Mouse (Mus musculus): ENCODE results near the gene Donson.
"Not testable (repeated sequence)": the region's sequence is repeated elsewhere in the genome, so short reads cannot be mapped to it uniquely, and the experiment has no call there.

Gene Donson

GRCm38 (mm10) chr16:91688023-91688618, 449 bp downstream of the Donson start:
- no peak for DNase-seq (ENCODE audit: low spot score in 2 of 2)

DNA sequence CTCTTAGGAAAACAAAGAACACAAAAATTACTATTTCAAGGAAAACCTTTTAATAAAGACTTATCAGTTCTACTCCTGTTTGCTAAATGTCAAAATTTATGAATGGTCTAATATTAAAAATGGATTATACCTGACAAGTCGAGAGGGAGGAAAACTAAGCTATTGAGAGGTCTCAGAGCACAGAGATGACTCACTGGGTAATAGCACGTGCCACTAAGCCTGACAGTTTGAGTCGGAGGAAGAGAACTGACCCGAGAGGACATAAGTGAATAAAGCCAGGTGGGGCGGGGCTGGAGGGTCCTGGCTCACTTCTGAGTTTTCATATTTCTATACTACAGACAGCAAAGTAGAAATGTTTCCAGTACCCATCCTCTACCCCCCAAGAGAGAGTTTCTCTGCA, 2.2 kb downstream of the Donson start:
- no peak for DNase-seq (ENCODE audit: low spot score in 2 of 2)

DNA sequence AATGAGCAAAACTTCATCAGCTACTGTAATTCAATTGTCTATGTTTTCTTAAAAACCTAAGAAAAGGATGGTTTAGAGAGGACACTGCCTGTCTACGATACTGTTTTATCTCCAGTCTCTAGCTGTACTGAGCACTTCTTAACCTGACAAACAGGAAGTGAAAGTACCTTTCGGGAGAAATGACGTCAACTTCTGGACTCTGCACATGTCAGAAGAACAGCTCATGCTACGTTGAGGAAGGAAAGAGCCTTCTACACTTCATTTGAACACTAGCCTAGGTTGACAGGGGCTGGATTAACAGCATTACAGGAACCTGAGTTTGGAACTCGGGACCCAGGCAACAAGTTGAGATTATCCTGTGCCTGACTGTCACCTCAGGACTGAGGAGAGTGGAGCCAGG, 3.0 kb downstream of the Donson start:
- no peak for DNase-seq (ENCODE audit: low spot score in 2 of 2)

- no peak for DNase-seq (ENCODE audit: low spot score in 2 of 2)
Measured at GRCm38 (mm10) chr16:91680656-91681055, 7.9 kb downstream of the Donson start.

DNA sequence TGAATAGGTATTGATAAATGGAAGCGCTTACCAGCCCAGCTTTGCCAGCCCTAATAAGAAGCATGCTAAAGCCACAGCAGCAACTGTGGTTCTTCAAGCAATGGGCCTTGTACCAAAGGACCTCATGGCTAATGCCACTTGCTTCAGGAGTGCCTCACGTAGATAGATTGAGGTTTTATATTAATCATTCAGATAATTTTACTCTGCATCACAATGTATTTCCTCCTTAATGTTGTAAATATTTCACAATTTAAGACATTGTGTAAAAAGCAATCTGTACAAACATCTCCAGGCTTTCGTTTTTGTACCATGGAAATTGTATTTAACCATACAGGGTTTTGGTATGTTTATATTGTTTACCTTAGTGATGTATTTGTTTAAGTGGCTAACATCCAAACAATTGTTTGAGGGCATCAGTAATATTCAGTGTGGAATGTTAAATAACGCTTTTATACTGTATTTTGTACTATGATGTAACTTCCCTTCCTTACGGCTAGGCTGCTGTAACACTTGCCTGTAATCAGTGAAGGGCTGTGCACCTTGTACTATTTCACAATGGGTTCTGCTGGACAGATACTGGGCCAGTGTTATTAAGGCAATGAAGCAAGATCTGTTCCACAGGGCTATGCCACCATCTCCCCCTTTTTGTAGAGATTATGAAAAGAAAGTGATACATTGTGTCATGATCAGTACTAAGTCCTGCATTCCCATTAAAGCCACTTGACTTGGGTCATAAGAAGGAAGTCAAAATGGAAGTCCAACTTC, 10.2 kb downstream of the Donson start:
- no peak for DNase-seq (ENCODE audit: low spot score in 2 of 2)

DNA sequence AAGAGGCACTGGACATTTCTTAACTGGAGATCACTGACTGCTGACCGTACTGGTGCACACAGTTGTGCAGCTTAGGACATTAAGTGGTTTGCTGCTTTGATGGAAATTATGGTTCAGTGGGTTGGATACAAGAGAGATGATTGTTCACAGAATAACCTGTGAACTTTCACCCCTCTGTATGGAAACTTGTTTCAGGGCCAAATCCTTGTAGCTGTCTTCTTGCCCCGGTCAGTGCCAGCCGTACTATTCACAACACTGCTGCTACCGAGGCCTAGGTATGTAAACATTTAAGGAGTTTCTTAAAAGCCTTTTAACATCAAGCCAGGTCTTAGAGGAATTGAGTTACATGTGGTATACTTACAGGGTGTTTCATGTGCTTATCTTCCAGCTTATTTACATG, 14.1 kb downstream of the Donson start:
- DNase-seq (ENCODE audit: low spot score in 2 of 2): no peak

DNA sequence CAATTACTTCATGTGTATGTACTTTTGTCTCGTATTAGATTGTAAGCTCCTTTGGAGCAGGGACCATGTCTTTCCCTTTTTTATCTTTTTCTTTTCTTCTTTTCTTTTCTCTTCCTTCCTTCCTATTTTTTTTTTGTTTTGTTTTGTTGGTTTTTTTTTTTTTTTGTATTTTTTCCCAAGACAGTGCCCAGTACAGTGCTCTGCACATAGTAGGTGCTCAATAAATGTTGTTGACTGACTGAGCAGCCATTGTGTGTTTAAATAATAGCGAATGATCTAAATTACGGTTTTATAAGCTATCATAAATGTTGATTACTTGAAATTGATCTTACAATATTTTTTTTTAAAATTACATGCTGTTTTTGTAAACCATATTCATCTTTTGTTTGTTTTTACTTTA, 24.8 kb downstream of the Donson start:
- no peak for DNase-seq (ENCODE audit: low spot score in 2 of 2)

GRCm38 (mm10) chr16:91662336-91662735, 26.2 kb downstream of the Donson start:
- no peak for DNase-seq (ENCODE audit: low spot score in 2 of 2)

GRCm38 (mm10) chr16:91661397-91661796, 27.2 kb downstream of the Donson start:
- DNase-seq (ENCODE audit: low spot score in 2 of 2): no peak

- DNase-seq (ENCODE audit: low spot score in 2 of 2): no peak
Measured at GRCm38 (mm10) chr16:91659798-91660197, 28.8 kb downstream of the Donson start.

- no peak for DNase-seq (ENCODE audit: low spot score in 2 of 2)
Measured at GRCm38 (mm10) chr16:91658471-91658870, 30.1 kb downstream of the Donson start.

DNA sequence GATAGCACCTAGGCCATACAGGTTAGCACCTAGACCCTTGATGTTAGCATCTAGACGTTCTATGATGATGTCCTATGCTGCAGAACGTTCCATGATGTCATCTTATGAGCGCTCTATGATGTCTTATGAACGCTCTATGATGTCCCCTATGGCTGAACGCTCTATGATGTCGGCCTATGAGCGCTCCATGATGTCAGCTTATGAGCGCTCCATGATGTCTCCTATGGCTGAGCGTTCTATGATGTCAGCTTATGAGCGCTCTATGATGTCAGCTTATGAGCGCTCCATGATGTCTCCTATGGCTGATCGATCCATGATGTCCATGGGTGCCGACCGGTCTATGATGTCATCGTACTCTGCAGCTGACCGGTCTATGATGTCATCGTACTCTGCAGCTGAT, 31.3 kb downstream of the Donson start:
- DNase-seq (ENCODE audit: low spot score in 2 of 2): no peak

DNA sequence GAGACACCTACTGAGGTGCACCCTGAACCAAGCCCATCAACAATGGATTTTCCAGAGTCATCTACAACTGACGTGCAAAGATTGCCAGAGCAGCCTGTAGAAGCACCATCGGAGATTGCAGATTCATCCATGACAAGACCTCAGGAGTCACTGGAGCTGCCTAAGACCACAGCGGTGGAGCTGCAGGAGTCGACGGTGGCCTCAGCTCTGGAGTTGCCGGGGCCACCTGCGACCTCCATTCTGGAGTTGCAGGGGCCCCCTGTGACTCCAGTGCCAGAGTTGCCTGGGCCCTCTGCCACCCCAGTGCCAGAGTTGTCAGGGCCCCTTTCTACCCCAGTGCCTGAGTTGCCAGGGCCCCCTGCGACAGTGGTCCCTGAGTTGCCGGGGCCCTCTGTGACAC, 33.3 kb downstream of the Donson start:
- no peak for DNase-seq (ENCODE audit: low spot score in 2 of 2)

DNA sequence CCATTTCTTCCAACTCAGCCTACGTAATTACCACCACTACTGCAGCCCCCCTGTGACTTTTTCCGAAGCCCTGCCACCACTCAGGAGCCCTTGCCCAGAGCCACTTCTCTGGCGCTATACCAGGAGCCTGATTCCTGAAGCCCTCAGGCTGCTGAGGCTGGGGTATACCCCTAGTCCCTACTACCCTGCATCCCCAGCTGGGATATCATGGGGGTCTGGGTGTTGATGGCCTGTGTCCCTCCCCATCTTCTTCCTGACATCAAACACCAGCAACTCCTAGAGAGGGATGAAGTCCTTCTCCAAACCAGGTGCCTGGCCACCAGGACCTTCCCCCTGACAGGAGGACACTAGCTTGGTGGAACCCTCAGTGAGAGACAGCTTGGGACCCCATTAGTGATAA, 36.4 kb downstream of the Donson start:
- no peak for DNase-seq (ENCODE audit: low spot score in 2 of 2)

DNA sequence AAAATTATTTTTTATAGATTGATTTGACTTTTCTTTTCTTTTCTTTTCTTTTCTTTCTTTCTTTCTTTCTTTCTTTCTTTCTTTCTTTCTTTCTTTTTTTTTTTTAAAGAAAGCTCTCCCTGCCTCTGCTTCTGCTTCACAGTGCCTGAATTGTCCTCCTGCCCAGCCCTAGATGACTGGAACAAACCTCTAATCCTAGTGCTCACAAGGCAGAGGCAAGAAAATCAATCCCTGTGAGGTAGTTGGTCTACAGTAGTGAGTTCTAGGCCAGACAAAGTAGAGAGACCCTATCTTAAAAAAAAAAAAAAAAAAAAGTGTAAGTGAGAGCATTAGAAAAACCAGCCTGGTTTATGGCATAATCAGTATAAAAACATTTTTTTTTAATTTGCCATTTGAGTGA, 38.8 kb downstream of the Donson start:
- DNase-seq (ENCODE audit: low spot score in 2 of 2): no peak

GRCm38 (mm10) chr16:91649246-91649645, 39.3 kb downstream of the Donson start:
- no peak for DNase-seq (ENCODE audit: low spot score in 2 of 2)

GRCm38 (mm10) chr16:91648220-91648550, 40.4 kb downstream of the Donson start:
- DNase-seq (ENCODE audit: low spot score in 2 of 2): peak; percentile 74 to 88

GRCm38 (mm10) chr16:91647461-91648219, 40.9 kb downstream of the Donson start, which contains the start of gene Son:
Gene Son, plus strand, starts transcription at chr16:91647506.
- DNase-seq (ENCODE audit: low spot score in 2 of 2): peak; percentile 95 to 96

GRCm38 (mm10) chr16:91646681-91647419, 41.7 kb downstream of the Donson start, which contains the start of gene Gart:
Gene Gart, minus strand, starts transcription at chr16:91646952.
- peak; percentile 92 to 93 for DNase-seq (ENCODE audit: low spot score in 2 of 2)

- DNase-seq (ENCODE audit: low spot score in 2 of 2): peak in 1 of 2 experiments; percentile 50
Measured at GRCm38 (mm10) chr16:91645995-91646602, 42.5 kb downstream of the Donson start.

DNA sequence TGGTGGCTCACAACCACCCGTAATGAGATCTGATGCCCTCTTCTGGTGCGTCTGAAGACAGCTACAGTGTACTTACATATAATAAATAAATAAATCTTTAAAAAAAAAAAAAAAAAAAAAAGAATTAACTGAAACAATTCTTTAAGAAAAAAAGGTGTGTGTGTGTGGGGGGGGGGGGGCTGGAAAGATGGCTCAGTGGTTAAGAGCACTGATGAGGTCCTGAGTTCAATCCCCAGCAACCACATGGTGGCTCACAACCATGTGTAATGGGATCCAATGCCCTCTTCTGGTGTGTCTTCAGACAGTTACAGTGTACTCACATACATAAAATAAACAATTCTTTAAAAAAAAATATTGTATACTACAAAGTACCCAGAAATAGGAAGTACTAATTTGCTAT, 43.1 kb downstream of the Donson start:
- DNase-seq (ENCODE audit: low spot score in 2 of 2): not testable (repeated sequence)

- DNase-seq (ENCODE audit: low spot score in 2 of 2): peak in 1 of 2 experiments; percentile 44
Measured at GRCm38 (mm10) chr16:91644901-91645300, 43.7 kb downstream of the Donson start.
